Mouse (Mus musculus): ENCODE results near the gene Taf8.

DNA sequence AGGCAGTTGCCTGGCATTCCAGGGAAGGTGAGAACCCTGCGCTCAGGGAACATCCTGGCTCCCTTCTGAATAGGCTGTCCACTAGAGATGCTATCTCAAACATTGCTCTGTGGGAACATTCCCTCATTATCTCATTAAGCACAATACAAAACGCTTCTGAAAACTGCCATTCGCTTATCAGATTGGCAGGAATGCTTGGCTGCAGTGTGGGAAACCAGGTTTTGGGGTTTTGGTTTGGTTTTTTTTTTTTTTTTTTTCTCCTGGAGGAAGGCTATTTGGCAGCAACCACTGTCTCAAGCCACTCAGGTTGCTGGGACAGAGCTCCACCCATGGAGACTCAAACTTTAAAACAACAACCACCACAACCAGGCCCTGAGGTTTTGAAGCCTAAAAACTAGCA lies 22.2 kb downstream of the Taf8 start:
- no peak for TF ChIP-seq CTCF (IDR thresholded peaks at IDR 0.05; ENCODE audit: extremely low read depth, insufficient read depth, insufficient read length, insufficient replicate concordance)
- TF ChIP-seq POLR2A (IDR thresholded peaks at IDR 0.05; ENCODE audit: low read depth, low read length), result no peak

Measured in spleen, adult 2 months (tissue).